39 mouse cellular contexts compared by ENCODE assay signal in genomic region chr8:45295276-45295675, GRCm38 (mm10). TPM values are rescaled to one million over a fixed set of nuclear protein-coding genes. Genes with fewer than 3 reads are reported as not detected.
"Had no signal": no experiment of that assay in that cellular context is flagged by ENCODE, and none has a peak within 500 bp of the region (broad histone marks: within the 10 kb centered on the region; RNA-seq: fewer than 3 reads in every experiment).

No protein-coding gene starts in this region.

- H3K27me3 ChIP-seq: embryonic facial prominence, embryonic 12.5 days; embryonic facial prominence, embryonic 13.5 days; embryonic facial prominence, embryonic 15.5 days; forebrain, embryonic 12.5 days; forebrain, embryonic 13.5 days; forebrain, embryonic 15.5 days had no signal

- H3K9ac ChIP-seq: embryonic facial prominence, embryonic 12.5 days; embryonic facial prominence, embryonic 13.5 days; embryonic facial prominence, embryonic 15.5 days; forebrain, embryonic 12.5 days; forebrain, embryonic 13.5 days; forebrain, embryonic 15.5 days; forebrain, postnatal 0 days had no signal

- DNase-seq: cerebellum, adult 2 months; cerebellum, adult 8-10 months; cerebellum, adult 9-10 months; cerebellum, adult 9-11 months; cerebellum, postnatal 10 days; cerebellum, postnatal 14 days; cerebellum, postnatal 25 days; cerebellum, postnatal 36 days; embryo, embryonic 11 days; forebrain, postnatal 0 days; gastrocnemius, adult 2 months; gastrocnemius, postnatal 10 days; gastrocnemius, postnatal 14 days; gastrocnemius, postnatal 25 days; gastrocnemius, postnatal 36 days; heart, adult 18-20 months; heart, adult 2 months had no signal

- H3K4me3 ChIP-seq: embryonic facial prominence, embryonic 10.5 days; embryonic facial prominence, embryonic 12.5 days; embryonic facial prominence, embryonic 13.5 days; embryonic facial prominence, embryonic 15.5 days; erythroblast, embryonic 14.5 days; forebrain, embryonic 10.5 days; forebrain, embryonic 12.5 days; forebrain, embryonic 13.5 days; forebrain, embryonic 15.5 days; gastrocnemius, adult 2 months; heart, adult 2 months had no signal

- H3K27ac ChIP-seq: embryonic facial prominence, embryonic 10.5 days; embryonic facial prominence, embryonic 12.5 days; embryonic facial prominence, embryonic 13.5 days; embryonic facial prominence, embryonic 15.5 days; forebrain, embryonic 10.5 days; forebrain, embryonic 12.5 days; forebrain, embryonic 13.5 days; forebrain, embryonic 15.5 days; gastrocnemius, adult 2 months; heart, adult 2 months had no signal

- H3K4me1 ChIP-seq: embryonic facial prominence, embryonic 10.5 days; embryonic facial prominence, embryonic 12.5 days; embryonic facial prominence, embryonic 13.5 days; embryonic facial prominence, embryonic 15.5 days; forebrain, embryonic 10.5 days; forebrain, embryonic 12.5 days; forebrain, embryonic 13.5 days had no signal

- H3K4me2 ChIP-seq: embryonic facial prominence, embryonic 12.5 days; embryonic facial prominence, embryonic 13.5 days; embryonic facial prominence, embryonic 15.5 days; forebrain, embryonic 12.5 days; forebrain, embryonic 13.5 days; forebrain, embryonic 15.5 days had no signal

- H3K36me3 ChIP-seq: embryonic facial prominence, embryonic 10.5 days; embryonic facial prominence, embryonic 12.5 days; embryonic facial prominence, embryonic 13.5 days; embryonic facial prominence, embryonic 15.5 days; forebrain, embryonic 10.5 days; forebrain, embryonic 12.5 days; forebrain, embryonic 15.5 days had no signal

- ATAC-seq: forebrain, embryonic 13.5 days; forebrain, embryonic 14.5 days; forebrain, embryonic 15.5 days; forebrain, embryonic 16.5 days; forebrain, postnatal 0 days had no signal

- H3K9me3 ChIP-seq: embryonic facial prominence, embryonic 10.5 days; embryonic facial prominence, embryonic 12.5 days; embryonic facial prominence, embryonic 13.5 days; embryonic facial prominence, embryonic 15.5 days; forebrain, embryonic 12.5 days; forebrain, embryonic 13.5 days; forebrain, embryonic 15.5 days had no signal

RNA-seq across cellular contexts. Expression of gene Klkb1, which starts 0.6 kb away (rescaled TPM):
- total RNA-seq: common myeloid progenitor, adult 5-6 weeks; gastrocnemius, adult 2 months; gastrocnemius, postnatal 10 days; gastrocnemius, postnatal 14 days; gastrocnemius, postnatal 25 days; gastrocnemius, postnatal 36 days; granulocyte monocyte progenitor cell, adult 5-6 weeks; heart, adult 18-20 months; heart, adult 2 months had no signal
- polyA plus RNA-seq: embryonic facial prominence, embryonic 10.5 days; embryonic facial prominence, embryonic 11.5 days; erythroblast, embryonic 14.5 days; forebrain, embryonic 11.5 days; forebrain, embryonic 13.5 days; forebrain, embryonic 14.5 days; forebrain, embryonic 15.5 days; forebrain, embryonic 16.5 days had no signal

RNA-seq across cellular contexts. Expression of gene Gm45753, which starts 13.0 kb away (rescaled TPM):
- total RNA-seq: common myeloid progenitor, adult 5-6 weeks; forebrain, postnatal 0 days; gastrocnemius, adult 18-20 months; gastrocnemius, adult 2 months; gastrocnemius, adult 8-10 months; gastrocnemius, postnatal 10 days; gastrocnemius, postnatal 14 days; gastrocnemius, postnatal 25 days; gastrocnemius, postnatal 36 days; gastrocnemius, postnatal 4 days; granulocyte monocyte progenitor cell, adult 5-6 weeks; heart, adult 18-20 months; heart, adult 2 months had no signal
- polyA plus RNA-seq: cerebellum, adult 2 months; cortical plate, adult 2 months; embryonic facial prominence, embryonic 11.5 days; embryonic facial prominence, embryonic 12.5 days; embryonic facial prominence, embryonic 13.5 days; embryonic facial prominence, embryonic 14.5 days; erythroblast, embryonic 14.5 days; forebrain, embryonic 10.5 days; forebrain, embryonic 11.5 days; forebrain, embryonic 12.5 days; forebrain, embryonic 13.5 days; forebrain, embryonic 14.5 days; forebrain, embryonic 15.5 days; forebrain, embryonic 16.5 days; frontal cortex, adult 2 months; heart, adult 2 months had no signal

RNA-seq across cellular contexts. Expression of gene F11, which starts 33.4 kb away (rescaled TPM):
- total RNA-seq: common myeloid progenitor, adult 5-6 weeks; forebrain, postnatal 0 days; gastrocnemius, adult 18-20 months; gastrocnemius, adult 2 months; gastrocnemius, adult 8-10 months; gastrocnemius, postnatal 14 days; gastrocnemius, postnatal 25 days; gastrocnemius, postnatal 36 days; granulocyte monocyte progenitor cell, adult 5-6 weeks; heart, adult 18-20 months; heart, adult 2 months had no signal
- polyA plus RNA-seq: cerebellum, adult 2 months; cortical plate, adult 2 months; embryonic facial prominence, embryonic 10.5 days; embryonic facial prominence, embryonic 11.5 days; embryonic facial prominence, embryonic 12.5 days; embryonic facial prominence, embryonic 13.5 days; embryonic facial prominence, embryonic 14.5 days; embryonic facial prominence, embryonic 15.5 days; forebrain, embryonic 10.5 days; forebrain, embryonic 11.5 days; forebrain, embryonic 12.5 days; forebrain, embryonic 13.5 days; forebrain, embryonic 14.5 days; forebrain, embryonic 15.5 days; forebrain, embryonic 16.5 days; forebrain, postnatal 0 days; frontal cortex, adult 2 months; gonadal fat pad, adult 2 months; heart, adult 2 months had no signal

RNA-seq across cellular contexts. Expression of gene Cyp4v3, which starts 37.7 kb away (rescaled TPM):
- polyA plus RNA-seq: erythroblast, embryonic 14.5 days had no signal
